Mouse (Mus musculus) kidney, postnatal 0 days (tissue): ENCODE data around the gene Shisal1. TPM values are rescaled to one million over a fixed set of nuclear protein-coding genes. Genes with fewer than 3 reads are reported as not detected.

Experiments
- ATAC-seq: fragments of 200-750 bp; cut with Nextera tagmentation; replicated peaks from 2 replicates; pipeline ENCODE4 v1.8.0; 2017; ENCODE audit warnings: low read depth, moderate number of reproducible peaks, moderate TSS enrichment, moderate library complexity; ENCODE audit not compliant: low FRiP score
- DNase-seq: peaks from one replicate; pipeline ENCODE4 v3.0.0-alpha.2; 2016; ENCODE audit warnings: low spot score
- H3K27ac ChIP-seq: fragments of 300-500 bp; sonication (generic); 2 replicates; pipeline ENCODE4 v1.5.1; 2014; ENCODE audit warnings: mild to moderate bottlenecking
- H3K27me3 ChIP-seq: fragments of 300-500 bp; sonication (generic); 2 replicates; pipeline ENCODE4 v1.6.1; 2014; ENCODE audit warnings: low read length, mixed read lengths; ENCODE audit not compliant: insufficient read depth
- H3K36me3 ChIP-seq: fragments of 300-500 bp; sonication (generic); 2 replicates; pipeline ENCODE4 v1.6.1; 2014; ENCODE audit warnings: low read length, mixed read lengths; ENCODE audit not compliant: insufficient read depth
- H3K4me1 ChIP-seq: fragments of 300-500 bp; sonication (generic); replicated peaks from 2 replicates; pipeline ENCODE4 v1.6.1; 2014; ENCODE audit warnings: antibody characterized with exemption, low read length, mixed read lengths; ENCODE audit not compliant: insufficient read depth
- H3K4me2 ChIP-seq: fragments of 300-500 bp; sonication (generic); 2 replicates; pipeline ENCODE4 v1.6.1; 2014; ENCODE audit warnings: mild to moderate bottlenecking, low read length, moderate library complexity, mixed read lengths
- H3K4me3 ChIP-seq: fragments of 300-500 bp; sonication (generic); replicated peaks from 2 replicates; pipeline ENCODE4 v1.5.1; 2014; ENCODE audit warnings: low read depth, low read length
- H3K9ac ChIP-seq: fragments of 300-500 bp; sonication (generic); 2 replicates; pipeline ENCODE4 v1.6.1; 2014; ENCODE audit warnings: low read depth, low read length
- H3K9me3 ChIP-seq: fragments of 300-500 bp; sonication (generic); replicated peaks from 2 replicates; pipeline ENCODE4 v1.6.1; 2016; ENCODE audit warnings: low read length, inconsistent platforms, mixed read lengths
- CTCF ChIP-seq: IDR thresholded peaks from 2 replicates; pipeline ENCODE4 v1.5.1; 2016; ENCODE audit warnings: antibody characterized with exemption, low read depth, mild to moderate bottlenecking, moderate library complexity
- WGBS: fragments of 180-500 bp; shearing (Covaris S2); extraction: QIAGEN DNeasy Blood & Tissue Kit; methylation state at CpG from one replicate; pipeline ENCODE4 v1.1.7; 2014; 5-methylcytosine and 5-hydroxymethylcytosine counted together
- polyA plus RNA-seq: library from polyadenylated mRNA; unstranded; fragments of >200 nt; fragmentation: Nextera tagmentation; extraction: Ambion mirVana; gene quantifications from 2 replicates; pipeline ENCODE4 v1.2.1, GENCODE M21; 2015

Gene Shisal1
- polyA plus RNA-seq, 1 experiment from 2014 or later = 2.1 TPM

- Histone ChIP-seq H3K4me1 (0 out of 2 replicates have a peak, but pooled peaks cover 3% of the 10 kb centered on the region), H3K9ac (no peak overlapping the region), H3K9me3 (no peaks in the 10 kb centered on the region), H3K4me2 (no peak overlapping the region), H3K36me3 (no peaks in the 10 kb centered on the region), H3K27ac (no peak overlapping the region), H3K27me3 (no peaks in the 10 kb centered on the region), H3K4me3 (no peak overlapping the region)
- DNase-seq (peak; percentile 30), ATAC-seq (no peak)
- no peak for TF ChIP-seq CTCF
- WGBS = 32% methylated on average over 14 of the region's 14 CpGs
Observed at GRCm38 (mm10) chr15:84349915-84350738, 96.8 kb downstream of the Shisal1 start.

- H3K9me3 ChIP-seq = no peaks in the 10 kb centered on the region
- no peak overlapping the region for H3K9ac ChIP-seq
- H3K4me3 ChIP-seq = no peak overlapping the region
- H3K4me1 ChIP-seq = 0 out of 2 replicates have a peak, but pooled peaks cover 3% of the 10 kb centered on the region
- no peak overlapping the region for H3K27ac ChIP-seq
- 96% methylated on average over 4 of the region's 4 CpGs for WGBS
- TF ChIP-seq CTCF = peak; percentile 44
- ATAC-seq = no peak
- no peaks in the 10 kb centered on the region for H3K36me3 ChIP-seq
- H3K4me2 ChIP-seq = no peak overlapping the region
- no peaks in the 10 kb centered on the region for H3K27me3 ChIP-seq
- no peak for DNase-seq
Observed at GRCm38 (mm10) chr15:84348769-84349168, 98.1 kb downstream of the Shisal1 start.

DNA sequence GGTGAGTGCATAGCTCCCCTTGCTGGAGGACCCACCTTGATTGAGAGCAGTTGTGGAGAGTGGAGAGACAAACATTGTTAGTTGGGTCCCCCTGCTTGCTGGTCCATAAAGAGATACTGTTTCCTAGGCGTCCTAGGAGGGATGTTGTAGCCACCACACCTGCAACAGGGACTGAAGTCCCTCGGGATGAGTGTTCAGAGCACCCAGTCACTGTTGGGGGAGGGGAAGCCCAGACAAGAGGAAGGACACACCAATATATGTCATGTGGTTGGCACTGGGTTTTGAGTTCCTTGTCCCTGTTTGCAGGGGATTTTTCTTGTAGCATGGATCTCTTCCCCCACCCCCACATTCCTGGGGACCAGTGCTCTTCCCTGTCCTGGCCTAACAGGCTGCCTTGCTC is 106.0 kb downstream of the Shisal1 start:
- DNase-seq = no peak
- ATAC-seq = no peak
- H3K4me2 ChIP-seq = no peak overlapping the region
- no peaks in the 10 kb centered on the region for H3K36me3 ChIP-seq
- H3K9me3 ChIP-seq = no peaks in the 10 kb centered on the region
- no peaks in the 10 kb centered on the region for H3K4me1 ChIP-seq
- no peaks in the 10 kb centered on the region for H3K27me3 ChIP-seq
- H3K9ac ChIP-seq = no peak overlapping the region
- H3K27ac ChIP-seq = no peak overlapping the region
- no peak for TF ChIP-seq CTCF
- WGBS = 64% methylated on average over 2 of the region's 2 CpGs
- no peak overlapping the region for H3K4me3 ChIP-seq

GRCm38 (mm10) chr15:84337599-84337998 is 109.3 kb downstream of the Shisal1 start:
- Histone ChIP-seq H3K4me1 (no peaks in the 10 kb centered on the region), H3K9me3 (no peaks in the 10 kb centered on the region), H3K4me3 (no peak overlapping the region), H3K36me3 (no peaks in the 10 kb centered on the region), H3K9ac (no peak overlapping the region), H3K4me2 (no peak overlapping the region), H3K27me3 (no peaks in the 10 kb centered on the region), H3K27ac (no peak overlapping the region)
- WGBS = 78% methylated on average over 5 of the region's 5 CpGs
- DNase-seq (no peak), ATAC-seq (no peak)
- TF ChIP-seq CTCF = no peak

- WGBS = 75% methylated on average over 12 of the region's 12 CpGs
- ATAC-seq = no peak
- no peak overlapping the region for H3K4me3 ChIP-seq
Observed at GRCm38 (mm10) chr15:84336281-84336817, 110.5 kb downstream of the Shisal1 start.

DNA sequence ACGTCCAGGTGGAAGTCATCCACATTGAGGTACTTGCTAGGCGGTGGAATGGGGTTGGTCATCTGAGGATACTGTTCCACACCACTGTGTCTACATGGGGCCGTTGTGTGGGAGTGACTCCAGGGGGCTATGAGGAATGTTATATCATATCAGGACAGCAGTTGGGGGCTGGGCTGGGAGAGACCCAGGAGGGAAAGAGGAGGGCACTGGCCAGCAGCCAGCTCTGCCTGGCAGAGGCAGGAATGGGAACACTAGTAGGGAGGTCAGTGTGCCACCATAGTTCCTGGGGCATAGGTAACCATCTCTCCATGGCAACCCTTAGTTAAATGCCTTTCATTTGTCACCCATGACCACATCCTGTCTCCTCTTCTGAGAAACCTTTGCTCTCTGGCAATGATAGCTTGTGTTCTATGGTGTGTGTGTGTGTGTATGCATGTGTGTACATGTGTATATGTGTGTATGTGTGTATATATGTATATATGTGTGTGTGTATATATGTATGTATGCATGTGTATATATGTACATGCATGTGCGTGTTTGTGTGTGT is 115.8 kb downstream of the Shisal1 start:
- no peak overlapping the region for H3K9ac ChIP-seq
- H3K9me3 ChIP-seq = no peaks in the 10 kb centered on the region
- no peak for DNase-seq
- no peaks in the 10 kb centered on the region for H3K27me3 ChIP-seq
- peaks cover 5% of the 10 kb centered on the region; the same call in 1 of the 2 replicates for H3K4me1 ChIP-seq
- 46% methylated on average over 4 of the region's 4 CpGs for WGBS
- no peak overlapping the region for H3K27ac ChIP-seq
- no peak overlapping the region for H3K4me3 ChIP-seq
- no peaks in the 10 kb centered on the region for H3K36me3 ChIP-seq
- no peak for TF ChIP-seq CTCF
- no peak overlapping the region for H3K4me2 ChIP-seq
- ATAC-seq = no peak; the same call in 1 of the 2 replicates

More at GRCm38 (mm10) chr15:84336281-84336817, 110.5 kb downstream of the Shisal1 start:
- H3K27me3 ChIP-seq = no peaks in the 10 kb centered on the region
- no peak for TF ChIP-seq CTCF
- no peaks in the 10 kb centered on the region for H3K9me3 ChIP-seq
- no peaks in the 10 kb centered on the region for H3K4me1 ChIP-seq
- H3K27ac ChIP-seq = no peak overlapping the region
- H3K36me3 ChIP-seq = no peaks in the 10 kb centered on the region
- no peak overlapping the region for H3K4me2 ChIP-seq
- no peak for DNase-seq
- H3K9ac ChIP-seq = no peak overlapping the region
